Mouse (Mus musculus) midbrain, postnatal 0 days (tissue): ENCODE results near the gene Ntrk3. TPM values are rescaled to one million over a fixed set of nuclear protein-coding genes. Genes with fewer than 3 reads are reported as not detected.

ENCODE experiments used
- ATAC-seq: fragments of 200-750 bp; cut with Nextera tagmentation; 2 replicates; pipeline ENCODE4 v1.8.0; 2017; ENCODE audit warnings: moderate number of reproducible peaks, mild to moderate bottlenecking, moderate TSS enrichment, moderate library complexity; ENCODE audit not compliant: low FRiP score
- DNase-seq: peaks from one replicate; pipeline ENCODE4 v3.0.0-alpha.2; 2015; ENCODE audit warnings: low spot score
- H3K27ac ChIP-seq: fragments of 300-500 bp; sonication (generic); 2 replicates; pipeline ENCODE4 v1.5.1; 2014; ENCODE audit warnings: low read depth, mild to moderate bottlenecking, low read length, mixed read lengths
- H3K27me3 ChIP-seq: fragments of 300-500 bp; sonication (generic); 2 replicates; pipeline ENCODE4 v1.6.1; 2014; ENCODE audit warnings: low read length, control low read depth, mixed read lengths; ENCODE audit not compliant: insufficient read depth
- H3K36me3 ChIP-seq: fragments of 300-500 bp; sonication (generic); 2 replicates; pipeline ENCODE4 v1.6.1; 2014; ENCODE audit warnings: low read length, control low read depth, mixed read lengths; ENCODE audit not compliant: insufficient read depth
- H3K4me1 ChIP-seq: fragments of 300-500 bp; sonication (generic); 2 replicates; pipeline ENCODE4 v1.6.1; 2014; ENCODE audit warnings: mild to moderate bottlenecking, control low read depth, antibody characterized with exemption, low read length, mixed read lengths; ENCODE audit not compliant: insufficient read depth
- H3K4me2 ChIP-seq: fragments of 300-500 bp; sonication (generic); 2 replicates; pipeline ENCODE4 v1.6.1; 2014; ENCODE audit warnings: low read depth, mild to moderate bottlenecking, low read length, mixed read lengths; ENCODE audit not compliant: poor library complexity, severe bottlenecking
- H3K4me3 ChIP-seq: fragments of 300-500 bp; sonication (generic); 2 replicates; pipeline ENCODE4 v1.5.1; 2014; ENCODE audit warnings: low read depth, mild to moderate bottlenecking, low read length, moderate library complexity
- H3K9ac ChIP-seq: fragments of 300-500 bp; sonication (generic); replicated peaks from 2 replicates; pipeline ENCODE4 v1.6.1; 2014; ENCODE audit warnings: mild to moderate bottlenecking, low read length, moderate library complexity, mixed read lengths; ENCODE audit not compliant: poor library complexity, severe bottlenecking
- H3K9me3 ChIP-seq: fragments of 300-500 bp; sonication (generic); 2 replicates; pipeline ENCODE4 v1.6.1; 2016; ENCODE audit warnings: low read length, control low read depth
- CTCF ChIP-seq: IDR thresholded peaks from 2 replicates; pipeline ENCODE4 v1.5.1; 2016; ENCODE audit warnings: antibody characterized with exemption, mild to moderate bottlenecking
- WGBS: fragments of 180-500 bp; shearing (Covaris S2); extraction: QIAGEN DNeasy Blood & Tissue Kit; methylation state at CpG from one replicate; pipeline ENCODE4 v1.1.7; 2014; 5-methylcytosine and 5-hydroxymethylcytosine counted together
- polyA plus RNA-seq: library from polyadenylated mRNA; unstranded; fragments of >200 nt; fragmentation: Nextera tagmentation; extraction: Ambion mirVana; gene quantifications from 2 replicates; pipeline ENCODE4 v1.2.1, GENCODE M21; 2015
- total RNA-seq: library from RNA; depleted of rRNA; stranded (reverse); fragments of >200 nt; gene quantifications from 2 replicates; pipeline ENCODE4 v1.2.3, GENCODE M21; 2014

Gene Ntrk3
- total and polyA plus RNA-seq, 2 experiments from 2014 or later = 26.0 to 101 TPM

GRCm38 (mm10) chr7:78471755-78472154 lies 266.1 kb downstream of the Ntrk3 start:
- no peaks in the 10 kb centered on the region; the same call in 1 of the 2 replicates for H3K36me3 ChIP-seq
- ATAC-seq (no peak; the same call in 1 of the 2 replicates), DNase-seq (no peak)
- H3K27ac ChIP-seq = no peak overlapping the region
- no peaks in the 10 kb centered on the region for H3K9me3 ChIP-seq
- no peak overlapping the region for H3K9ac ChIP-seq
- no peak overlapping the region for H3K4me3 ChIP-seq
- H3K27me3 ChIP-seq = no peaks in the 10 kb centered on the region
- H3K4me1 ChIP-seq = peaks cover 3% of the 10 kb centered on the region; the same call in 1 of the 2 replicates
- WGBS = 57% methylated on average over 4 of the region's 4 CpGs
- no peak for TF ChIP-seq CTCF
- H3K4me2 ChIP-seq = no peak overlapping the region

- peaks cover 3% of the 10 kb centered on the region; the same call in 1 of the 2 replicates for H3K4me1 ChIP-seq
- no peak for TF ChIP-seq CTCF
- H3K27ac ChIP-seq = no peak overlapping the region
- no peak for DNase-seq
- no peaks in the 10 kb centered on the region for H3K27me3 ChIP-seq
- H3K9me3 ChIP-seq = no peaks in the 10 kb centered on the region
- H3K4me2 ChIP-seq = no peak overlapping the region
- no peak for ATAC-seq
- no peak overlapping the region for H3K4me3 ChIP-seq
- no peak overlapping the region for H3K9ac ChIP-seq
- WGBS = 83% methylated on average over 1 of the region's 1 CpGs
- no peaks in the 10 kb centered on the region; the same call in 1 of the 2 replicates for H3K36me3 ChIP-seq
Measured at GRCm38 (mm10) chr7:78471270-78471669, 266.5 kb downstream of the Ntrk3 start.

GRCm38 (mm10) chr7:78462605-78463004 lies 275.2 kb downstream of the Ntrk3 start:
- H3K36me3 ChIP-seq = peaks cover 17% of the 10 kb centered on the region
- TF ChIP-seq CTCF = no peak
- H3K27ac ChIP-seq = no peak overlapping the region
- no peaks in the 10 kb centered on the region for H3K4me1 ChIP-seq
- H3K4me2 ChIP-seq = no peak overlapping the region
- no peaks in the 10 kb centered on the region for H3K27me3 ChIP-seq
- 83% methylated on average over 5 of the region's 5 CpGs for WGBS
- no peaks in the 10 kb centered on the region for H3K9me3 ChIP-seq
- H3K4me3 ChIP-seq = no peak overlapping the region
- no peak overlapping the region for H3K9ac ChIP-seq
- DNase-seq (no peak), ATAC-seq (no peak)

- Histone ChIP-seq H3K36me3 (peaks cover 17% of the 10 kb centered on the region), H3K4me1 (no peaks in the 10 kb centered on the region), H3K27me3 (no peaks in the 10 kb centered on the region), H3K4me3 (no peak overlapping the region), H3K27ac (no peak overlapping the region), H3K9ac (no peak overlapping the region), H3K4me2 (no peak overlapping the region), H3K9me3 (no peaks in the 10 kb centered on the region)
- no peak for TF ChIP-seq CTCF
- ATAC-seq (no peak), DNase-seq (no peak)
- 91% methylated on average over 1 of the region's 1 CpGs for WGBS
Measured at GRCm38 (mm10) chr7:78459021-78459420, 278.8 kb downstream of the Ntrk3 start.

GRCm38 (mm10) chr7:78451666-78452065 lies 286.1 kb downstream of the Ntrk3 start:
- 79% methylated on average over 2 of the region's 2 CpGs for WGBS

GRCm38 (mm10) chr7:78449909-78450592 lies 287.8 kb downstream of the Ntrk3 start:
- Histone ChIP-seq H3K27me3 (no peaks in the 10 kb centered on the region), H3K36me3 (peaks cover 14% of the 10 kb centered on the region), H3K4me2 (no peak overlapping the region), H3K4me3 (no peak overlapping the region), H3K9ac (no peak overlapping the region), H3K9me3 (no peaks in the 10 kb centered on the region), H3K27ac (no peak overlapping the region), H3K4me1 (no peaks in the 10 kb centered on the region)
- no peak for TF ChIP-seq CTCF
- ATAC-seq = no peak
- WGBS = 82% methylated on average over 6 of the region's 6 CpGs
- DNase-seq = peak; percentile 70

More at GRCm38 (mm10) chr7:78451666-78452065, 286.1 kb downstream of the Ntrk3 start:
- Histone ChIP-seq H3K27ac (no peak overlapping the region), H3K36me3 (peaks cover 14% of the 10 kb centered on the region), H3K4me1 (no peaks in the 10 kb centered on the region), H3K9me3 (no peaks in the 10 kb centered on the region), H3K9ac (no peak overlapping the region), H3K4me2 (no peak overlapping the region), H3K27me3 (no peaks in the 10 kb centered on the region), H3K4me3 (no peak overlapping the region)
- ATAC-seq = no peak
- no peak for DNase-seq
- no peak for TF ChIP-seq CTCF
